Mouse (Mus musculus) urinary bladder, postnatal 36 days (tissue): ENCODE measurements around the gene Tgm6.
A peak's percentile ranks its signal among the peaks of the same experiment; 100 is the strongest.

Source experiments
- DNase-seq, 2 experiments: peaks; one replicate each; pipeline ENCODE4 v3.0.0; 2022; ENCODE audit warnings: low spot score in 2 of 2, mixed read lengths in 1 of 2

Gene Tgm6

GRCm38 (mm10) chr2:130178706-130179506, 66.7 kb downstream of the Tgm6 start, which contains the start of gene Snrpb:
Gene Snrpb, minus strand, starts transcription at chr2:130179403.
- peak; percentile 83 to 89 for DNase-seq

- DNase-seq = no peak
These were observed 67.3 kb downstream of the Tgm6 start for GRCm38 (mm10) chr2:130179507-130180019.

GRCm38 (mm10) chr2:130188391-130188790, 76.2 kb downstream of the Tgm6 start:
- DNase-seq = no peak

- DNase-seq = no peak
These were observed 82.7 kb downstream of the Tgm6 start, which contains the start of gene Tmc2 for GRCm38 (mm10) chr2:130194894-130195293. Gene Tmc2, plus strand, starts transcription at chr2:130195194.

- no peak for DNase-seq
These were observed 88.7 kb downstream of the Tgm6 start for GRCm38 (mm10) chr2:130200961-130201360.
